Mouse (Mus musculus): ENCODE data around the gene Map4k4. TPM values are rescaled to one million over a fixed set of nuclear protein-coding genes. Genes with fewer than 3 reads are reported as not detected.

Map4k4 gene
- total RNA-seq, 2 experiments from 2014 or later: 15.2 to 20.9 TPM

DNA sequence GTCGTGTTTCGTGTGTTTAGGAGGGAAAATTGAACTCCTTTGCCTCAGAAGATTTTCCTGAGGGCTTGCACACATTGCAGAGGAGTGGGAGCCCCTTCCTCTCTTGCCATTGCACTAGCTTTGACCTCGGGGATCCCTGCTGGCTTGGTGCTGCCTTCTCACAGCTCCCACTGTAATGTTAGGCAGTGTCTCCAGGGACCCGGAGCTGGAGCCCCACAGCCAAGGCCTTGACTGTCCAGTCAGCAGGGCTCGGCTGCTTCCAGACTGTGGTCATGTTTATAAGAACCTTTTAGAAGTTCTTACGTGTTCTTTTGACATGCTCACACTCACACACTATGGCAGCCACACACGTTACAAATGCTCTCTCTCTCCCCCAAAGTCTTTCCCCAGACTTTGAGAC is 93.2 kb downstream of the Map4k4 start:
- DNase-seq (ENCODE audit: low spot score): no peak

DNA sequence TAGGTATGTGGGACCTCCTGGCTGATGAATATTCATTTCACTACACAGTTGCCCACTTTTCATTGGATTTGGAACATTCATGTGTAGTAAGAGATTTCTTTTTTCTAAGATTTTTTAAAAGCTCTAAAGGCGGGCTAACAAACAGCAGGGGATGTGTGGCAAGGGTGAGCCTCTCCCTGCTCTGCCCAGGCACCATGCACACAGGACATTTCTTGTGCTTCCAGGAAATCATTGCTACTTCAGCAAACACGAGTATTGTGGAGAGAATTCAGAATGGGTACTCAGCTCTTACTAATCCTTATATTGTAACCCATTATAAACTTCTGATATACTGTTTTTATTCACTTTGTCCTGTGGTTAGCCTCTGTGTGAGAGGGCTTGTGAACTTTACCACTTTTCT is 94.9 kb downstream of the Map4k4 start:
- DNase-seq (ENCODE audit: low spot score): no peak

DNA sequence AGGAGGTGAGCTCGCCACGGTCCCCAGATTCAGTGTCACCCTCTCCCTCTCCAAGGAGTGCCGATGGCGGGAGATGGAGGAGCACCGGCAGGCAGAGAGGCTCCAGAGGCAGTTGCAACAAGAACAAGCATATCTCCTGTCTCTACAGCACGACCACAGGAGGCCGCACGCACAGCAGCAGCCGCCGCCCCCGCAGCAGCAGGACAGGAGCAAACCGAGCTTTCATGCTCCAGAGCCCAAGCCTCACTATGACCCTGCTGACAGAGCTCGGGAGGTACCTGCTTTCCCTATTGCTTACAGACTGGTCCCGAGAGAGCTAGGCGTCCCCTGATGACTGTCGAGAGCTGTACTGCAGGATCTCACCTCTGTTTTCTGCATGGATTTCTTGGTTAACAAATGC is 99.8 kb downstream of the Map4k4 start:
- DNase-seq (ENCODE audit: low spot score): no peak

DNA sequence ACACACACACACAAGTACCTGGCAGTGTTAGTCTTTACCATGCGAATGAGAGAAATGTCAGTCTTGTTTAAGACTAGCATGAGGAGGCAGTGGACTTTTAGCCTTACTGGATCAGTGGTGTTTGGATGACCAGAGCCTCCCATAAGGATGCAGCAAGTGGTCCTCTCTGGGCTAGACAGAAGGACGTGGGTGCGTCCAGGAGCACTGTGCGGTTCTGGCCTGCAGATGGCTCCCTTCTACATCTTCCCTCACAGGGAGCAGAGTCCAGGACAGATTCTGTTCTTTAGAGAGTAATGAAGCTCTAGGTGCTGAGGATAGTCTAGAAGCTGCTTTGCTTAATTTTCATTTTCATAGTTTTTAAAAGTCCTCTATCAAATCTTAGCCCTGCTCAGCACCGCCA is 100.2 kb downstream of the Map4k4 start:
- DNase-seq (ENCODE audit: low spot score): peak; percentile 44

DNA sequence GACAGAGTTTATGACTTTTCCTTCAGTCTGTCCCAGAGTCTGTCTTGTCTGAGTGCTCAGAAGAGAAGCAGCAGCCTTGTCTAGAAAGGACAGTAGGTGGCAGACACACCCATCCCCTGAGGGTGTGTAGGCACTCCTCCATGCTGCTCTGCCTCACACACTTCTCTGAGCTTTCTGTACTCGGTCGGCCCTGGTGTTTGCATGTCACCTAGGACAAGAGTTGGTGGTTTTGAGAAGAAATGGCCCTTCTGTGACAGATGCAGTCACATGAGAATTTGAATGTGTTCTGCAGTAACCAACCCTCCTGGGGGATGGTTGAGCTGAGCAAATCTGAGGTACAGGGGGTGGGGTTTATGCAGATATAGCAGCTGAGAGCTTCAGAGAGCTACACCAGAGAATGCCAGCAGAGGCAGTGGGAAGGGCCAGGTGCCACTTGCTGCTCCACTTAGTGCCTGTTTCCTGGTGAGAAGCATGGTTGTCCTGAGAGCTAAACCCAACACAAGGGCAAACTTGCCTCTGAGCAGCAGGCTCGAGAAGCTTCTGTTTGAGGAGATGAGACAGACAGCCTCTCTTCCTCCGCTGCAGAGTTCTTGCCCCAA is 101.5 kb downstream of the Map4k4 start:
- no peak for DNase-seq (ENCODE audit: low spot score)

DNA sequence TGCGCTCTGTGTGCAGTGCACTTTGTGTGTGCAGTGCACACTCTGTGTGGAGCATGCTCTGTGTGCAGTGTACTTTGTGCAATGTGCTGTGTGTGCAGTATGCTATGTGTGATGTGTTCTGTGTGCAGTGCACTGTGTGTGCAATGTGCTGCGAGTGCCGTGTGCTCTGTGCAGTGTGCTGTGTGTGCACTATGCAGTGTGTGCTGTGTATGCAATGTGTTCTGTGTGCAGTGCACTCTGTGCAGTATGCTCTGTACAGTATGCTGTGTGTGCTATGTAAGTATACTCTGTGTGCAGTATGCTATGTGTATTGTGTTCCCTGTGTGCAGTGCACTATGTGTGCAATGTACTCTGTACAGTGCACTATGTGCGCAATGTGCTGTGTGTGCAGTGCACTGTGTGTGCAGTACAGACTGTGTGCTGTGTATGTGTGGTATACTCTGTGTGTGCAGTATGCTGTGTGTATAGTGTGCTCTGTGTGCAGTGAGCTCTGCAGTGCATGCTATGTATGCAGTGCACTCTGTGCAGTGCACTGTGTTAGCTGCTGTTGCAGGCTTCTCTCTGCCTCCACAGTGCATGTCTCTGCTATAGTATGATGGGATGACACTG is 105.4 kb downstream of the Map4k4 start:
- DNase-seq (ENCODE audit: low spot score): no peak

DNA sequence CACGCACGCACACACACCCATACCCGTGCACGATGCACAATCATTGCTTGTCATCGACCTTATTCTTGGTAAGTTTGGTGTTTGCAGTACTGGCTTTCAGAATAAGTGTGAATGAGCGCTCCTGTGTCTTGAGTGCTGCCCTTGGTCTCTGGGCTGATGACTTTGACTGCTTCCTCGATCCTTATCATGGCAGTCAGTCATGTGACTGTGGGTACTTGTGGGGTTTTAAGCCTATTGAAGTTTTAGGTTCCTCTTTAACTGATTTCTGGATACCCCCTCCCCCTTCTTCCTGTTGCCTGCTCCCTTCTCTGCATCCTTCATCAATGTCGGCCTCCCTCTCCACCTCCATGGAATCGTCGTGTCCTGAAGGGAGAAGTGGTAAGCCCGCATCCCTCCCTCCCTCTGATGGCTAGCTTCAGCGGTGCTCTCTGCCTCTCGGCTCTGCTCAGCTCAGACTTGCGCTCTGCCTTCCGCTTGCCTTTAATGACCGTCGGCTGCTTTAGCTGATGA is 107.3 kb downstream of the Map4k4 start:
- DNase-seq (ENCODE audit: low spot score): no peak

DNA sequence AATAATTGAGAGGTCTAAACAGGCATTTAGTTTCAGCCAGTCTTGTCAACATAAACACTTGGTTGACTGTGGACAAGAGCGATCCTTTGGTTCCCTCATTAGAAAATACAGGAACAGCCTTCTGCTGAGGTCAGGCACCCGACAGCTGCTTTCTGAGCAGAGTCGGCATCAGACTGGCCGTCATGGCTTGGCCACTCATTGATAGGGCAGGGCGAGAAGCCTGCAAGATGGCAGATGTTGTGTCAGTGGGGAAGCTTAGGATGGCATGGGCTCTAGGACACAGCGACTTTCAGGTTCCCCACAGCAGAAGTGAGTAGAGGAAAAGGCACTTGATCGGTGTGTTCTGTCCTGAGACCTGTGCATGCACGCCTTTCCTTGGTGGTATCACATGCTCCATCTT is 112.0 kb downstream of the Map4k4 start:
- DNase-seq (ENCODE audit: low spot score): no peak

DNA sequence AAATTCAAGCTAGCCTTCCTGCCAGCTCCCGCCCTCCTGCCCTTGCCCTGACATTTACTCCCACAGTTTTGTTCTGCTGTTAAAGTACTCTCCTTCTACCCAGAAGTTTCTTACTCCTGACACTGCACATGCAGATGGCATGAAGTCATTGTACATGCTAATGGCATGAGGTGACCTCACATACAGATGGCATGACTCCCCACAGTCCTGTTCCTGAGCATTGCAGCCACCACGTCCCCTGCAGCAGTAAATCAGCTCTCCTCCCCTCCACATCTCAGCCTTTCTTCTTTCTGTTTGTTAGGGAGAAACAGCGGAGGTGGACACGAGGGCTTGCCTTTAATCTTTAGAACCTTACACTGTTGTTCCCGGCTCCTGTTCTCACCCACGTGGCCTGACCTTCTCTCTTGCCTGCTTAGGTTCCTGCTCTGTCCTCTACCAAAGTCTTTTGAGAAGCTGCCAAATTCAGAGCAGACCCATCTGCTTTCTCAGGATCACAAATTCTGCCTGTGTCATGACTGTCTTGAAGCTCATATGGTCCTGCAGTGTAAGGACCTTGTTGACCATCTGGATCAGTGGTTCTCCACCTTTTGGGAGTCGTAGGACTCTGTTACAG is 114.5 kb downstream of the Map4k4 start:
- no peak for DNase-seq (ENCODE audit: low spot score)

DNA sequence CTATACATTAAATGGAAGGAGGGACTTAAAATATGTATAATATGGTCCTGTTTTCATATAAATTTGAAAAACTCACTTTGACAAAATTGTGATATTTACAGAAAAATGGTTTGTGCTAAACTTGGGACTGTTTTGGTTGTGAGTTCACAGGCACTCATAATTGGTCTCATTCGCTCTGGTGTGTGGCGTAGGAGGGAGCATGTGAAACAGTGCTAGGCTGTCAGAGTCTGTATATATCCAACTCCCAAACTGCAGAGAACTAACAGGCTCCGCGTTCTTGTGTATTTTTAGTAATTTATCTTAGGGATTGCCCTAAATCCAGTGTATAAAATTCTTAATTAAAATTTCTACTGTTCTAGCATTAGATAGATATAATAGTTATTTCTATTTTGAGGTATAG is 120.9 kb downstream of the Map4k4 start:
- no peak for DNase-seq (ENCODE audit: low spot score)

DNA sequence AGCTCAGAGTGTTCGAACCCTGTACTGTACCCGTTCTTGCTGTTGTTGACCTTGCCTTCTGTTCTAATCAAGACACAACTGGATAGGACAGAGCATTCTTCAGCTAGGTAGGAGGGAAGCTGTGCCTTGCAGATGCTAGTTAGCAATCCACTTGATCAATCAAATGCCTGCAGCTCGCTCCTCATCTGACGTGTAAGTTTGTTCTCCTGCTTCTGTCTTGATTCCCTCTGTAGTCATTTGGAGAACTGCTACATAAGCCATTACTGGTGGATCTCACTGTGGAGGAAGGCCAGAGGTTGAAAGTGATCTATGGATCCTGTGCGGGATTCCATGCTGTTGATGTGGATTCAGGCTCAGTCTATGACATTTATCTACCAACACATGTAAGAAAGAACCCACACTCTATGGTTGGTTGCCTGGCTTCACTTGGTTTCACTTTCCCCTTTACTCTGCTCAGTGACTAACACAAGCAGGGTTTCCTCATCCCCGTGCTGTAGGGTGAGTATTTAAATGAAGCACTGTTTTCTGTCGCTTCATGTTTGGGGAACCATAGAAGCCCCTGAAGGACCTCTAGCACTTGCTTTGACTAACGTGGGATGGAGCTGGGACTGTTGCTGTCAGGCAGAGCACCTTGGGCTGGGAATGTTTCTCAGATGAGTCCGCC is 121.9 kb downstream of the Map4k4 start:
- DNase-seq (ENCODE audit: low spot score): no peak

DNA sequence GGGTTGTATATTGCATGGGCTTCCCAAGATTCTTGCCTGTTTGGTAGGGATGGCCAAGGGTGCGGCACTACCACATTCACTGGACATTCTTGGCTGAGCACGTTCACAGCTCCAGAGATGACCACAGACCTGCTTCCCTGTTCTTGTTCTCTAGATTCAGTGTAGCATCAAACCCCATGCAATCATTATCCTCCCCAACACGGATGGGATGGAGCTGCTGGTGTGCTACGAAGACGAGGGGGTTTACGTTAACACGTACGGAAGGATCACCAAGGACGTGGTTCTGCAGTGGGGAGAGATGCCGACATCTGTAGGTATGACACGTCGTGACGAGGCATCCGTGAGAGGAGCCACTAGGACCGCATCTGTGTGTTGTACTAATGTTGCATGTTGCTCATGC is 122.5 kb downstream of the Map4k4 start:
- no peak for DNase-seq (ENCODE audit: low spot score)

DNA sequence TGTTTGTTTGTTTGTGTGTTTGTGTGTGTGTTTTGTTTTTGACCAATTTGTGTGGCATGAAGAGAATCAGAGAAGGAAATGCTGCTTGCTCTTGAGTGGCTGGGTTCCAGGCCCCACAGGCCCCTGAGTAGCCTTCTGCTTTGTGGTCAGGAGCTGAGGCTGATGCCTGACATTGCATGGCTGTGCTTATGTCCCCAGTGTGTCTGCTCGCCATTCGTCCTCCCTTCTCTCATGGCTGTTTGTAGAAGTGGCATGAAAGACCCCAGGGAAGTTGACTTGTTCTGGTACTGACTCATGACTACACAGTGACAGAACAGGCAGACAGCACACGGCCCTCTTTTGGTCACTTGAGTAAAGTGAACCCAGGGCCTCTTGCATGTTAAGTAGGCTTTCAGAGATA is 123.0 kb downstream of the Map4k4 start:
- no peak for DNase-seq (ENCODE audit: low spot score)

DNA sequence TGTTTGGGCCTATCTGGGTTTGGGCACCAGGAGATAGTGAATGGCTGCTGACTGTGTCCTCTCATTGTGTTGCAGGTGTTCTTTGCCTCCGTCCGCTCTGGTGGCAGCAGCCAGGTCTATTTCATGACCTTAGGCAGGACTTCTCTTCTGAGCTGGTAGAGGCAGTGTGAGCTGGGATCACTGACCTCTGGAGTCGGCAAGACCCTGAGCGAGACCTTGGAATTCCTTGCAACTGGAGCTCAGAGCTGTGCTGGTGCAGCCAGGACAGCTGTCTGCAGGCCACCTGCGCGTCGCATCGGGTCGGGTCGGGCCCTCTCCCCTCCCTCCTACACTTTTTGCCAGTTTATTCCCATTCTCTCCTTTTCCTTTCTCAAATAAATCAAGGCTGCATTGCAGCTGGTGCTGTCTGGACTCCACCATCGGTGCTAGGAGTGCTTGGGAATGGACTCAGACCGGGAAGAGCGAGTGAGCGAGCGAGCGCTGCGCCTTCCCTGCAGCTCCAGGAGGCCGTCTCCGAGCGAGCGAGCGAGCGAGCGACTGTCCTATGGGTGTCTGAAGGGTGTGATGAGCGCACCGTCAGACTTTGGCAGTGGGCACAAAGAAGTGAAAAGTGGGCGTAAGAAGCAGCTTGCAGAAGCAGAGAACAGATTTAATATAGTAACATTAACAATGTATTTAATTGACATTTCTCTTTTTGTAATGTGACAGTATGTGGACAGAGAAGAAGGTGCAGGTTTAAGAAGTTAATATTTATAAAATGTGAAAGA is 124.0 kb downstream of the Map4k4 start:
- no peak for DNase-seq (ENCODE audit: low spot score)

DNA sequence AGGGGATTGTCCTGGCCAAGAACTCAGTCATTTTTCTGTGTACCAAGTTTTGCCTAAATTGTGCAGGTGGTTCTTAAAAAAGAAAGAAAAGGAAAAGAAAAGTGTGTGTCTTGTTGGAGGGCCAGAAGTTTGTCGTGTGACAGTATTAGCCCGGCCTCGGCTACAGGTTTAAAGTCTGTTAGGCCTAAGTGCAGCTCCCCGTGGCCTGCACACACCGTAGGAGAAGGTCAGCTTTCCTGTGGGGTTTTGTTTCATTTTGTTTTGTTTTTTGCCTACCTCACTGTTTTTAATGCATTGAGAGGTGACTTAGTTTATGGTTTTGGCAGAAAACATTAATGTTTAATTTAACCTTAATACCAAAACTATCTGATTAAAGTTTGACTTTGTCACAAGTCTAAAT is 124.7 kb downstream of the Map4k4 start:
- no peak for DNase-seq (ENCODE audit: low spot score)

DNA sequence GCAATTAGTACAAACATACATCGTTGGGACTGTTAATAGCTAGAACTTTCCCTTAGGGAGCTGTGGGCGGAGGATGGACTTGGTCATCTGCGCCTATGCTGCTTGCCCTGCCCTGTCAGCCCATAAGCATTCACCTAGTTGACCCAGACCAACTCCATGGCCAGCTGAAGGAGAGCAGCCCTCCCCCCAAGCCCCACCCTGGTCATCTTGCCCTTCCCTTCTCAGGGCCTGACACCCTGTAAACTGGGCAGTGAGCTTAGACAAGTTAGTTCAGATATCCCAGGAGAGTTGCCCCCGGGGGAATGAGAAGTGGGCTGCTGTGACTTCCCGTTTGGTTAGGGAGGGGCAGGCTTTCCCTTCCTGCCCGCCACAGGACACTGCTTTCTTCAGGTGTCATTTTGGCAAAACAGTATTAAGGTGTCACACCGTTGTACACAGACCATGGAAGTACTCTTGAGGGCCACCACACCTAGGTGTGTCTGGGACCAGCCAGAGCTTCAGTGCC is 126.5 kb downstream of the Map4k4 start:
- DNase-seq (ENCODE audit: low spot score): no peak

DNA sequence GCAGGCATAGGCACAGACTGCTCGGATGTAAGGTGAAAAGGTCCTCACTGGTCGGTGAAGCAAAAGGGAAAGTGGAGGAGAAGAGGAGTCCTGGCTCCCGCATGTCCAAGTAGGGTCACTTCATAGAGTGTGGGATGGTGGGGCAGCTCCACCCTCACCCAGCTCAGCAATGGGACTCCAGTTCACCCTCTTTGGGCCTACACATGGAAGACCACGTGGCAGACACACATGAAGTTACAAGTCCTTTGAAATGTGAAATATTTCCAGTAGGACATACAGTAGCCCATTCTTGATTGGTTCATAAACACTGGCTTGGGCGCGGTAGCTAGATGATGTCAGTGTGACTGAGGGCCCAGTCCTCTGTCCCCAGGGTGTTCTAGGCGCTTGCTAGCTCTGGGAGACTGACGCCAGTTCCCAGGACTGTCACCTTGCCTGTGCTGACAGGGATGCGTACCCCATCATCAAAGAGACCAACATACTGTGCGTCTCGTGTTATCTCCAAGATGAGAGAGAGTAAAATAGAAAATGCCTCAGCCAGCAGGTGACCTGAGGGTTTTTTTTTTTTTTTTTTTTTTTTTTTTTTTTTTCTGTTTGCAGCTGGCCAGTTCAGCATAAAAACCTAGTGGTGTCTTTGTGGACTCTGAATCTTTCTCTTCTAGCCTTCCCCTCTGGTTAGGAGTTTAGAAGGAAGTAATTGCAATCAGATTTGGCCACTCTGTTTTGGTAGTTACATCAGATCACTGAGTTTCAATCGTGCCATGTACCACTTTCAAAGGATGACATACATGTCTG is 127.7 kb downstream of the Map4k4 start:
- DNase-seq (ENCODE audit: low spot score): no peak

DNA sequence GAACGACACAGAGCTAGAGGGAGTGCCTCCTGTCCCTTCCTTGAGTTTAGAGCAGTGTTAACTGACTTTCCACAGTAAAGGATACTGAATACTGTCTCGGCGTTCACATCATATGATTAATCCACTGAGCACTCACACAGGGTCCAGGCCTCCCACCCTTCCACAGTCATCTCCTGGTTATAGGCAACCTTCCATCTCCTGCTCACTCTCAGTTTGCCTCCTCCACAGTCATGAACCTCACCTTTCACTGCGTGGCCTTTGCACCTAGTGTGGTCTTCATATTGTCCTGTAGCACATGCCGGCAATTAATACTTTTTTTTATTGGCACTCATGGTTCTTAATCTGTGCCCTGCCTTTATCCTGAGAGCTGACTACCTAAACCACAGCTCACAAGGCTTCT is 128.9 kb downstream of the Map4k4 start:
- no peak for DNase-seq (ENCODE audit: low spot score)

DNA sequence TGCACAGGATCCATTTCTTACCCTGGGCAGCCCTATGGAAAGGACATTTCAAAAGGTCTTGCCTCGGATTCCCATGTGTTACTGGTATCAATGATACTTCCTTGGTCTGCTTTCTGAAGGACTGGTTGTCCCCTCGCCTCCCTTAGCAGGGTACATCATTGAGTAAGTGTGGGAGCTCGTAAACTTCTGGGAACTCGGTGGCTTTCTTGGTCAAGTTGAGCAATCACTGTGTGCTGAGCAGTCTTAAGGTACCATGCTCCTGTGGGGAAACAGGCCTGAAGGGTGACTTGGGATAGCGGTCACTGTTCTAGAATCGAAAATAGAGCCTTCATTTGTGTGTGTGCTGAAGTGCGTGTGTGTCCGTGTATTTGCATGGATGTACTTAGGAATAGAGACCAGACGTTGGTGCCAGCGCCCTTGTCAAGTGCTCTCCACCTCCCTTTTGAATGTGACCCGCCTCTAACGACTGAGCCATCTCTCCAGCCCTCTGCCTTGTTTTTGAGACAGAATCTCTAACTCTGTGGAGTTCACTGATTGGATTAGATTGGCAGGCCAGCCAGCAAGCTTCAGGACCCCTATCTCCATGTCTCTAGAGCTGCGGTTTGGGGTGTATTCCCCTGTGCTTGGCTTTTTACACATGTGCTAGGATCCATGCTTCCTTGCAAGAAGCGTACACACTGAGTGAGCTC is 129.7 kb downstream of the Map4k4 start:
- no peak for DNase-seq (ENCODE audit: low spot score)

DNA sequence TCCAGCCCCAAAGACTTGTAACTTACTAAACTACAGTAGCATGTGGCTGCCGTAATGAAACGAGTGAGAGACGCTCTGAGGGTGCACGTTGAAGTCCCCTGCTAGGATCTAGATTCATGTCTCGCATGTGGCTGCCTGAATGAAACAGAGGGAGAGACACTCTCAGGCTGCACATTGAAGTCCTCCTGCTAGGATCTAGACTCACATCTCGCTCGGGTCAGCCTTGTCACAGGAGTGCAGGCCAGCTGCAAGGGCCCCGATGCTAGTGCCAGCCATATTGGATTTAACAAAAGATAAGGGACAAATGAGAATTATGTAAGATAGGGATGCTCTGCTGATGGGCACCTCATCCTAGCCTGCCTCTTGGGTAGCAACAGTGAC is 130.3 kb downstream of the Map4k4 start:
- no peak for DNase-seq (ENCODE audit: low spot score)
